Mouse (Mus musculus) kidney, embryonic 15.5 days (tissue): ENCODE results near the gene Gpr85. TPM values are rescaled to one million over a fixed set of nuclear protein-coding genes. Genes with fewer than 3 reads are reported as not detected.

Experiments used
- ATAC-seq: fragments of 200-750 bp; cut with Nextera tagmentation; replicated peaks from 2 replicates; pipeline ENCODE4 v1.8.0; 2017; ENCODE audit warnings: moderate TSS enrichment; ENCODE audit not compliant: low FRiP score
- H3K27ac ChIP-seq: fragments of 300-500 bp; sonication (generic); 2 replicates; pipeline ENCODE4 v1.5.1; 2015; ENCODE audit warnings: mild to moderate bottlenecking, inconsistent platforms
- H3K27me3 ChIP-seq: fragments of 300-500 bp; sonication (generic); 2 replicates; pipeline ENCODE4 v1.6.1; 2015; ENCODE audit warnings: inconsistent platforms
- H3K36me3 ChIP-seq: fragments of 300-500 bp; sonication (generic); 2 replicates; pipeline ENCODE4 v1.6.1; 2015; ENCODE audit warnings: inconsistent platforms
- H3K4me1 ChIP-seq: fragments of 300-500 bp; sonication (generic); 2 replicates; pipeline ENCODE4 v1.6.1; 2015; ENCODE audit warnings: inconsistent platforms
- H3K4me2 ChIP-seq: fragments of 300-500 bp; sonication (generic); 2 replicates; pipeline ENCODE4 v1.6.1; 2015; ENCODE audit warnings: moderate library complexity, mild to moderate bottlenecking, inconsistent platforms
- H3K4me3 ChIP-seq: fragments of 300-500 bp; sonication (generic); replicated peaks from 2 replicates; pipeline ENCODE4 v1.5.1; 2015; ENCODE audit warnings: mild to moderate bottlenecking, inconsistent platforms
- H3K9ac ChIP-seq: fragments of 300-500 bp; sonication (generic); 2 replicates; pipeline ENCODE4 v1.6.1; 2015; ENCODE audit warnings: mild to moderate bottlenecking, inconsistent platforms
- H3K9me3 ChIP-seq: fragments of 300-500 bp; sonication (generic); replicated peaks from 2 replicates; pipeline ENCODE4 v1.6.1; 2016; ENCODE audit warnings: inconsistent platforms
- WGBS: fragments of 180-500 bp; shearing (Covaris S2); methylation state at CpG from one replicate; pipeline ENCODE4 v1.1.7; 2015; ENCODE audit warnings: mixed read lengths; 5-methylcytosine and 5-hydroxymethylcytosine counted together
- polyA plus RNA-seq: library from polyadenylated mRNA; unstranded; fragments of >200 nt; fragmentation: Nextera tagmentation; extraction: Ambion mirVana; gene quantifications from 2 replicates; pipeline ENCODE4 v1.2.1, GENCODE M21; 2015

Gpr85 gene
- 1.5 and 2.7 TPM in 2 replicates for polyA plus RNA-seq

DNA sequence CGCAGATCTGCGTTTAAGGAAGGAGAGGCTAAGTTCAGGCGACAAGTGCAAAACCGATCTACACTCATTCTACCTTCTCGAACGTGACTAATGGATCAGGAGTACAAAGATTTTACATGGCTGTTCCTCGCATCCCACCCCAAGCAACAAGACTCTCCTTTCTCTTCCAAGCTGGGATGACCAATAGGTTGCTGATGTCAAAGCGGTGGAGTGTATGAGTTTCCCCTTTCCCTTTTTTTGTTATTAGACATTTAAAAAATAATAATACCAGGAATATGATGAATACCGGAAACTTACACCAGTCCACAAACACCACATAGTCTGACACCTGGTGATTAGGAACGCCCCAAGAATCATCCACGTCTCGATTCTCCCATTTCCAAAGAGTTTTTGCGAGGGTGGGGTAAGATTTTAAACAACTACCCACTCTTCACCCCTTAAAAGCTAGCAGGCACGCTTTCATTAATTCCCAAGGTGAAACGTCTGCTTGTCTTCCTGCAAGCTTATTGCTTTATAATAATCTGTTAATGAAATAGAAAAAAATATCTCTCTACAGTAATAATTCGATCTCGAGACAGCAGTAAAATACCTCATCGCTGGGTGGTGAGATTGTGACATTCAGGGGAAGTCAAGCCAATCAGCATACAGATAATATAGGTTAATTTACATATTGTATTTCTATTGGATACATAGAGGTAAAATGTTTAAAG, at the start of gene Gpr85:
Gene Gpr85, minus strand, starts transcription at position 598 of the 710 bp plus-strand sequence.
- H3K27ac ChIP-seq: peak within 1 kb of the TSS; percentile 68; the same call in 1 of the 2 replicates

DNA sequence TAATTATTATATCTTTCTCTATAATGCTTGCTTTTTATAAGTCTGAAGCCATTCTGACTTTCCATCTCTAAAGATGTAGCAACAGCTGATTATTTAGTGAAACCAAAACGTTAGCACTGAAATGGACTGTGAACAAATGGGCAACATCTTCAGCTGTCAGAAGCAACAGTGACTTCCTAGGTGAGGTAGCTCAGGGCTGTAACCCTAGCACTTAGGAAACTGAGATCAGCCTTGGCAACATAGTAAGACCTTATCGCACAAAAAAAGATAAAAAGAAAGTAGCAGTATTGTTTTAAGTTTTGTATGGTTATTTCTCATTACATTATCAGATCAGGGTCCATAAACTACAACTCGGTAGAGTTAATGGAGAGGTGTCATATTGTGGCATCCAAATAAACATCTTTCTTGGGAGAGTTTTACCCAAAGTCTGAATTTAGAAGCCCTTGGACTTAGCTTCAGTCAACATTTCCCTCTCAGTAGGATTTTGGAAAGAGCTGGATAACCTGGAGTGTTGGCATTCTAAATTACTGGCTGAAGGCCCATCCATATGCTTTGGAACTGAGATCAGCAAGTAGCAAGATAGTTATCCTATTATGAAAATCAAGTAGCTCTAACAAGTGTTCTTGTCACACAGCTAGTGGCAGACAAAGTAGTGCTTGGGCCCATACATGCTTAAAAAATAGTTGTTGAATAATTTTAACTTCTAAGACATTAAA, 45.3 kb upstream of the Gpr85 start:
- Histone ChIP-seq H3K4me3 (no peak overlapping the region), H3K36me3 (no peaks in the 10 kb centered on the region), H3K27ac (no peak overlapping the region), H3K27me3 (no peaks in the 10 kb centered on the region), H3K9me3 (no peaks in the 10 kb centered on the region), H3K4me1 (no peaks in the 10 kb centered on the region), H3K9ac (no peak overlapping the region), H3K4me2 (no peak overlapping the region)
- no peak for ATAC-seq
- WGBS: 84% methylated on average over 3 of the region's 3 CpGs

More for the DNA sequence above, at the start of gene Gpr85:
- Histone ChIP-seq H3K9ac (peak within 1 kb of the TSS; percentile 59), H3K9me3 (no peaks in the 10 kb centered on the region), H3K4me3 (peak within 1 kb of the TSS; percentile 58), H3K4me2 (peak within 1 kb of the TSS; percentile 97), H3K27me3 (peaks cover 19% of the 10 kb centered on the region), H3K36me3 (no peaks in the 10 kb centered on the region), H3K4me1 (0 out of 2 replicates have a peak, but pooled peaks cover 2% of the 10 kb centered on the region)
- ATAC-seq: no peak
- WGBS: 42% methylated on average over 18 of the region's 18 CpGs

DNA sequence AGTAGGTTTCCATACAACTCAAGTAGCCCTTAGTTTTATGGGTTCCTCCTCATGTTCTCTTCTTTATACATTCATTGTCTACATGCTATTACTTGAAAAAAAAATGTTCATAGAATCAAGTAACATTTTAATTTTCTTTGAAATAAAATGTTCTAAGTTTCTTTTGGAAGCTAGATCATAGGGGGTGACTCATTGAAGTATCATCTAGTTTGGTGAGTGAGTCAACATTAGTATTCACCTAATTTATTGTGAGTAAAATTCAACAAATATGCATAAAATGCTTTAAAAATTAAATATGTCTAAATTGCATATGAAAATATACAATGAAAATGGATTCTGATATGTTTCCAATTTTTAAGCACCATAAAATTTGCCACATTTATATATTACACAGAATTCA, 43.2 kb upstream of the Gpr85 start:
- ATAC-seq: no peak
- H3K27ac ChIP-seq: no peak overlapping the region
- H3K9me3 ChIP-seq: no peaks in the 10 kb centered on the region
- H3K4me3 ChIP-seq: no peak overlapping the region
- H3K9ac ChIP-seq: no peak overlapping the region
- no peaks in the 10 kb centered on the region for H3K4me1 ChIP-seq
- no peaks in the 10 kb centered on the region for H3K36me3 ChIP-seq
- no peaks in the 10 kb centered on the region for H3K27me3 ChIP-seq
- no peak overlapping the region for H3K4me2 ChIP-seq

DNA sequence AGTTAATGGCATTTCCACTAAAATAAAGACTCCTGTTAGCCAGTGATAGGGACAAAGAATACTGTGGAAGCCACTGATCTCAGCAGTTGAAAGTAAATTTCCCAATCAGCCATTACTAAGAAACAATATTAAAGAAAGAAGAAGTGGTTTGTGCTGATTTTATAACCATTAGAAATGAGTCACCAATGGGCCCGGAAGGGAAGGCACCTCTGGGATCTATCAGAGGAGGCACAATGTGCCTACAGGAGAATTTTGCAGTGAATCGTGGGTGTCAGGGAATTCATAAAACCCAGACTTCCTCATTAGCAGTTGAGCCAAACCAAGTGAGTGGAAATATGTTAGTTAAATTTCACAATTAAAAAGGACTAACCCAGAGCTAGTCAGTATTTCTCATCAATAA, 34.2 kb upstream of the Gpr85 start:
- WGBS: 86% methylated on average over 2 of the region's 2 CpGs

DNA sequence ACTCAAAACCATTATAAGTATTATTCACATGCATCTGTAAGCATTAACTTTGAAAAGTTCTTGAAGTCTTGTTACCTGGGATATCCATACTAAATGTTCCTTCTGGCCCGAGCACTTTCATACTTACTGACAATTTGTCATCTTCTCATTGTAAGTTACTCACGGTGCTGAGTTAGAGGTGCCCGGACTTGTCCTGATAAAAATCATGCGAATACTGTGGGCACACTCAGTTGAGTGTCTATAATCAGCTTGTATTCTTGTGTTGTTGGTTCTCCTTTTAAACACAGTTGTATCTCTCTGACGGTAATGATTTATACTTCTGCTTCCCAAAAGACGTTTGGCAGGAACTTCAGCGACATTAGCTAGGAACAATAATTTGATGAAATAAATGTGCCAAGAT, 32.3 kb upstream of the Gpr85 start:
- Histone ChIP-seq H3K27me3 (no peaks in the 10 kb centered on the region), H3K9ac (no peak overlapping the region), H3K4me3 (peak overlapping the region; percentile 62), H3K4me1 (peaks cover 10% of the 10 kb centered on the region; the same call in 1 of the 2 replicates), H3K9me3 (no peaks in the 10 kb centered on the region), H3K36me3 (peaks cover 6% of the 10 kb centered on the region; the same call in 1 of the 2 replicates), H3K4me2 (peak overlapping the region; percentile 61), H3K27ac (no peak overlapping the region)
- WGBS: 42% methylated on average over 7 of the region's 7 CpGs
- ATAC-seq: no peak

More for the DNA sequence above, 34.2 kb upstream of the Gpr85 start:
- Histone ChIP-seq H3K36me3 (peaks cover 2% of the 10 kb centered on the region; the same call in 1 of the 2 replicates), H3K9ac (no peak overlapping the region), H3K4me2 (no peak overlapping the region), H3K9me3 (no peaks in the 10 kb centered on the region), H3K27ac (no peak overlapping the region), H3K4me3 (no peak overlapping the region), H3K27me3 (no peaks in the 10 kb centered on the region), H3K4me1 (peaks cover 10% of the 10 kb centered on the region; the same call in 1 of the 2 replicates)
- no peak for ATAC-seq

DNA sequence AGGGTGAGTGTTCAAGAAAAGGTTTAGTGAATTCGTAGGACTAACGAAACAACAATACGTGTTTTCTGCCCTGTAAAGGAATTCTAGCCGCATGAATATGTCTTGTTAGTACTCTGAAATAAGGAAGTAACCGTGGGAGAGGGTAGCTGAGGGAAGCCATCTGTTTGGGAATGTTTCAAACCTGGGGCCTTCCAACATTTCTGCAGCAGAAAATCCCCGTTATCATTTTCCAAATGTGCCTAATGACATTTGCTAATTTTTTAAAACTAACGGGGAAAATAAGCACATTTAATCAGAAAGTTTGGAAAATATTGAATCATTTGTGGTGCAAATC, 31.9 kb upstream of the Gpr85 start:
- peak overlapping the region; percentile 84 for H3K27ac ChIP-seq
- no peaks in the 10 kb centered on the region for H3K9me3 ChIP-seq
- ATAC-seq: peak; percentile 86
- H3K4me3 ChIP-seq: peak overlapping the region; percentile 62
- H3K36me3 ChIP-seq: peaks cover 6% of the 10 kb centered on the region; the same call in 1 of the 2 replicates
- no peaks in the 10 kb centered on the region for H3K27me3 ChIP-seq
- H3K4me2 ChIP-seq: peak overlapping the region; percentile 61
- H3K4me1 ChIP-seq: peaks cover 10% of the 10 kb centered on the region; the same call in 1 of the 2 replicates
- WGBS: under 1% methylated on average over 7 of the region's 7 CpGs
- peak overlapping the region; percentile 45; the same call in 1 of the 2 replicates for H3K9ac ChIP-seq

DNA sequence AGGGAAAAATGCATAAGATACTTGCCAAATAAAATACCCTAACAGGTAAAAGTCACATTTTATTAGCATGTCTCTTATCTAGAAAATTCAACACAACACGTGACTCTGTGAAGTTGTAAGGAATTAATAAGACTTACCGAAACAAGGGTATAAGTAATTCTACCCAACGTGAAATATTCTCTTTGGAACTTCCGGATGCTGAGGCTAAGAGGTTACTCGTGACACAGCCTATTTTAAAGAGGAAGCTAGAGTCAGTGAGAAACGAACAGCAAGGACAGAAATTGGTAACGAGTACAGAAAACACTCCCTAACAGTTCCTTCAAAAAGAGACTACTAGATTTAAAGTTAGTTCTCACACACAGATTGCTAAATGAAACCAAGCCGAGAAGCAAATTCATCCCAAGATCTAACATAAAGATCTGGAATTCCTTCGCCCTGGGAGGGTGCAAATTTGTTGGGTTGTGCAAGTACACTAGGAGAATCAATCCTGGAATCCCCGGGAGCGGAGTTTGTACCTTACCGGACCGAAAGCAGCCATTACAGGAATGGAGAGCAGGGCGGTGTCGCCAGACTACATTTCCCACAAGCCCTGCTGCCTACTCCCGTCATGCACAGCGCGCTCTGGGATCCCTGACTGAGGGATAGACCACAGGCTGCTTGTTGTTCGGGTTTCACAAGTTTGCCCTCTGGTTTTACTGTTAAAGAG, 31.3 kb upstream of the Gpr85 start, which contains the start of gene 2610001J05Rik:
Gene 2610001J05Rik, minus strand, starts transcription at position 600 of the 706 bp plus-strand sequence.
- peaks cover 10% of the 10 kb centered on the region; the same call in 1 of the 2 replicates for H3K4me1 ChIP-seq
- under 1% methylated on average over 19 of the region's 19 CpGs for WGBS

DNA sequence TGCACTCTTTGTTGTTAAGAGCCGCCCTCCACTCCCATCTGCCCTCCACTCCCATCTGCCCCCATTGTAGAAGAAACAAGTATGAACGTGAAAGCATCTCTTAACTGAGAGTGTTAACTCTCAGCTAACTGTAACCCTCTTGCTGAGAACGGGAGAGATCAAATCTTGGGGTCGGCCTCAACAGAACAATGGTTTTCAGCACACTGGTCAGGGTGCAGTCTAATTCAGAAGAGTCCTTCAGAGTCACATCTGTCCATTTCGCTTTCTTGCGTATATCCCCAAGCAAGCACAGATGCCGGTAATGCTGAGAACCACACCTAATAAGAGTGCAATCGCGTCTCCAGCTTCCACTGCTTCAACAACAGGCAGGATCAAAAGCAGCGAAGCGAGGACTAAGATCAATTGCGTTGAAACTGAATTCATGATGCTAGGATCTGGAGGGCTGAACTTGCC, 30.6 kb upstream of the Gpr85 start:
- Histone ChIP-seq H3K4me3 (peak overlapping the region; percentile 62), H3K36me3 (peaks cover 6% of the 10 kb centered on the region; the same call in 1 of the 2 replicates), H3K4me2 (peak overlapping the region; percentile 61), H3K9ac (0 out of 2 replicates have a peak overlapping the region, but pooled peaks have one; percentile 29), H3K27me3 (no peaks in the 10 kb centered on the region), H3K9me3 (no peaks in the 10 kb centered on the region), H3K27ac (no peak overlapping the region), H3K4me1 (peaks cover 10% of the 10 kb centered on the region; the same call in 1 of the 2 replicates)
- WGBS: 39% methylated on average over 12 of the region's 12 CpGs
- ATAC-seq: no peak

More for the DNA sequence above, 31.3 kb upstream of the Gpr85 start, which contains the start of gene 2610001J05Rik:
- Histone ChIP-seq H3K4me2 (peak within 1 kb of the TSS; percentile 61), H3K27ac (peak within 1 kb of the TSS; percentile 84), H3K9ac (peak within 1 kb of the TSS; percentile 67), H3K27me3 (no peaks in the 10 kb centered on the region), H3K36me3 (peaks cover 6% of the 10 kb centered on the region; the same call in 1 of the 2 replicates), H3K9me3 (no peaks in the 10 kb centered on the region), H3K4me3 (peak within 1 kb of the TSS; percentile 62)
- peak; percentile 100 for ATAC-seq

DNA sequence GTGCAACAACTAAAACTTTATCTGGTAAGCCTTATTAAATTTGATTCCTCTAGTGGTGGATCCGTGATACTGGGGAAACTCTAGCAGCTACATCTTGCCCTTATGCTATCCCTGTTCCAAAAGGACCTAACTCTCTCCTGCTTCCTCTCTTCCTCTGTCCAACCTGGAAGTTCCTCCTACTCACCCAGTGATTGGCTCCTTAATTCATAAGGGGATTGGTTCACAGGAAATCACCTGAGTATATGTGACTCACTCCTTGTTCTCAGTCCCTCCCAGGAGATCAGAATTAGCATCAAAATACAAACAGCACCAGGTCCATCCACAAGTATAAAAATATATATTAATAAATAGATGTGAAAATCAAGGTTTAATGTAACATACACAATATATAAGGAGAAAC, 20.9 kb upstream of the Gpr85 start:
- Histone ChIP-seq H3K9ac (no peak overlapping the region), H3K27ac (no peak overlapping the region), H3K9me3 (no peaks in the 10 kb centered on the region), H3K4me3 (no peak overlapping the region), H3K4me1 (no peaks in the 10 kb centered on the region), H3K36me3 (no peaks in the 10 kb centered on the region), H3K27me3 (no peaks in the 10 kb centered on the region), H3K4me2 (no peak overlapping the region)
- no peak for ATAC-seq
- 91% methylated on average over 1 of the region's 1 CpGs for WGBS

DNA sequence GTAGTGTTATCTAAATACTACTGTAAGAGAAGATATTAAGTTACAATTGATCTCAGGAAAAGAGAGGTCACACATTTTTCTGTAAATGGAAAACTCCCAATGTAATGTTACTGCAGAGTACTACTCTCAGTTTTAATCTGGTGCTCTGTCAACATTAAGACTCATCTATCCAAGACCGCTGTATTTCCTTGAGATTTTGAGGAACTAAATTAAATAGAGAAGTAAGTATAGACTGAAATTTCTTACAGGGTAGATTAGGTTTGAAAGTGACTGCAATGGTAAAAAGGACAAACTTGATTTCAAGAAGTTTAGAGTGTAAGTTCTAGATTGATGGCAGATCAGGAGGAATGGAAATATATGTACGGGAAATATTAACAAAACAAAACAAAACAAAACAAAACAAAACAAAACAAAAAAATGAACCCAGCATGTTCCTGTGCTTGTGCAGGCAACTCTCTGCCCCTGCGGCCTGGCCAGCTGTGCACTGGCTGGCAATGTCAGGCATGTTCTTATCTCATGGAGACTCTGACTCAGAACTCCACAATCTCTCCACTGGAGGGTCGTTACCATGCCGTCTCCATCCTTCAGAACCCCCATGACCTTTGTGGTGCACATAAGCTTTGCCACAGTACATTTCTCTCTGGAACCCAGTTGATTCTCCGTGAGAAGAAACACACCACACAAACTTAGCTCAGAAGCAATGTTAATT, 20.3 kb upstream of the Gpr85 start:
- Histone ChIP-seq H3K27me3 (no peaks in the 10 kb centered on the region), H3K4me2 (no peak overlapping the region), H3K9me3 (no peaks in the 10 kb centered on the region), H3K36me3 (no peaks in the 10 kb centered on the region), H3K4me1 (no peaks in the 10 kb centered on the region), H3K9ac (no peak overlapping the region), H3K27ac (no peak overlapping the region), H3K4me3 (no peak overlapping the region)
- WGBS: 76% methylated on average over 6 of the region's 6 CpGs
- no peak for ATAC-seq

DNA sequence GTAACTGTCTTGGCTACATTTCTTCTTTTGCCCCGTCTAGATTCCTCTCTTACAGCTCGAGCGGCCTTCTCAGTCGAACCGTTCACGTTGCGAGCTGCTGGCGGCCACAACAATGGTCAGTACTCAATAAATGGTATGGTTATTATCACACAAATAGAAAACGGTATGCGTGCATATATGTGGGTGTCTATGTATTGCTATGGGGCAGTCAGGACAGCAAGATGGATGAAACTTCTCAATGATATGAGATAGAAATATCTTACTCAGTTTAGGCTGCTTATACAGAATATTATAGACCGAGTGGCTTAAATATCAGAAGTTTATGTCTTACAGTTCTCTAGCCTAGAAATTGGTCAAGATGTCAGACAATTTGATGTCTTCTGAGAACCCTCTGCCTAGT, 14.5 kb upstream of the Gpr85 start:
- Histone ChIP-seq H3K4me1 (no peaks in the 10 kb centered on the region), H3K36me3 (no peaks in the 10 kb centered on the region), H3K9me3 (no peaks in the 10 kb centered on the region), H3K4me2 (peak overlapping the region; percentile 27; the same call in 1 of the 2 replicates), H3K27me3 (no peaks in the 10 kb centered on the region), H3K9ac (no peak overlapping the region), H3K4me3 (no peak overlapping the region), H3K27ac (no peak overlapping the region)
- ATAC-seq: no peak
- 26% methylated on average over 11 of the region's 11 CpGs for WGBS
